Mouse (Mus musculus) stomach, embryonic 15.5 days (tissue): Measurements from ENCODE around the gene Gm10647. TPM values are rescaled to one million over a fixed set of nuclear protein-coding genes. Genes with fewer than 3 reads are reported as not detected.
"Not testable (repeated sequence)": the region's sequence is repeated elsewhere in the genome, so short reads cannot be mapped to it uniquely, and the experiment has no call there.

ENCODE experiments used
- ATAC-seq: fragments of 200-750 bp; cut with Nextera tagmentation; 2 replicates; pipeline ENCODE4 v1.8.0; 2017; ENCODE audit warnings: low read depth, moderate number of reproducible peaks, moderate TSS enrichment; ENCODE audit not compliant: insufficient read depth, low FRiP score
- H3K27ac ChIP-seq: fragments of 300-500 bp; sonication (generic); 2 replicates; pipeline ENCODE4 v1.5.1; 2015; ENCODE audit warnings: mild to moderate bottlenecking, inconsistent platforms
- H3K27me3 ChIP-seq: fragments of 300-500 bp; sonication (generic); replicated peaks from 2 replicates; pipeline ENCODE4 v1.6.1; 2015; ENCODE audit warnings: inconsistent platforms
- H3K36me3 ChIP-seq: fragments of 300-500 bp; sonication (generic); 2 replicates; pipeline ENCODE4 v1.6.1; 2015; ENCODE audit warnings: inconsistent platforms
- H3K4me1 ChIP-seq: fragments of 300-500 bp; sonication (generic); 2 replicates; pipeline ENCODE4 v1.6.1; 2015; ENCODE audit warnings: inconsistent platforms
- H3K4me2 ChIP-seq: fragments of 300-500 bp; sonication (generic); 2 replicates; pipeline ENCODE4 v1.6.1; 2015; ENCODE audit warnings: mild to moderate bottlenecking, inconsistent platforms
- H3K4me3 ChIP-seq: fragments of 300-500 bp; sonication (generic); replicated peaks from 2 replicates; pipeline ENCODE4 v1.5.1; 2015; ENCODE audit warnings: inconsistent platforms
- H3K9ac ChIP-seq: fragments of 300-500 bp; sonication (generic); 2 replicates; pipeline ENCODE4 v1.6.1; 2015; ENCODE audit warnings: inconsistent platforms
- H3K9me3 ChIP-seq: fragments of 300-500 bp; sonication (generic); 2 replicates; pipeline ENCODE4 v1.6.1; 2016; ENCODE audit warnings: inconsistent platforms
- WGBS: fragments of 180-500 bp; shearing (Covaris S2); methylation state at CpG from one replicate; pipeline ENCODE4 v1.1.7; 2015; 5-methylcytosine and 5-hydroxymethylcytosine counted together
- polyA plus RNA-seq: library from polyadenylated mRNA; unstranded; fragments of >200 nt; fragmentation: Nextera tagmentation; extraction: Ambion mirVana; gene quantifications from 2 replicates; pipeline ENCODE4 v1.2.1, GENCODE M21; 2015

The Gm10647 gene
- polyA plus RNA-seq, 1 experiment from 2014 or later, result 0.80 TPM

- WGBS, result 7% methylated on average over 30 of the region's 37 CpGs
- Histone ChIP-seq H3K4me2 (peak overlapping the region; percentile 51), H3K4me3 (peak overlapping the region; percentile 28)
- not testable (repeated sequence) for H3K4me1 ChIP-seq, H3K36me3 ChIP-seq, H3K9me3 ChIP-seq, H3K27me3 ChIP-seq, ATAC-seq, H3K27ac ChIP-seq, H3K9ac ChIP-seq
These were observed 9.1 kb downstream of the Gm10647 start for GRCm38 (mm10) chr9:66805951-66806350.

GRCm38 (mm10) chr9:66813392-66813791, 16.6 kb downstream of the Gm10647 start:
- Histone ChIP-seq H3K9ac (no peak overlapping the region), H3K4me3 (no peak overlapping the region), H3K4me2 (no peak overlapping the region), H3K9me3 (no peaks in the 10 kb centered on the region), H3K4me1 (no peaks in the 10 kb centered on the region), H3K27me3 (no peaks in the 10 kb centered on the region), H3K27ac (no peak overlapping the region), H3K36me3 (no peaks in the 10 kb centered on the region)
- 44% methylated on average over 2 of the region's 2 CpGs for WGBS
- no peak for ATAC-seq

GRCm38 (mm10) chr9:66820996-66821395, 24.2 kb downstream of the Gm10647 start:
- Histone ChIP-seq H3K4me2 (no peak overlapping the region), H3K27me3 (no peaks in the 10 kb centered on the region), H3K4me1 (no peaks in the 10 kb centered on the region), H3K27ac (no peak overlapping the region), H3K9ac (no peak overlapping the region), H3K36me3 (no peaks in the 10 kb centered on the region), H3K4me3 (no peak overlapping the region), H3K9me3 (no peaks in the 10 kb centered on the region)
- no peak for ATAC-seq
- 63% methylated on average over 5 of the region's 5 CpGs for WGBS

- H3K27ac ChIP-seq, H3K9me3 ChIP-seq, H3K27me3 ChIP-seq, H3K9ac ChIP-seq, ATAC-seq, H3K4me3 ChIP-seq, H3K4me2 ChIP-seq, H3K4me1 ChIP-seq, H3K36me3 ChIP-seq: not testable (repeated sequence)
- WGBS, result 100% methylated on average over 1 of the region's 5 CpGs
These were observed 25.4 kb downstream of the Gm10647 start for GRCm38 (mm10) chr9:66822255-66822654.

- H3K27ac ChIP-seq, result no peak overlapping the region
- no peak for ATAC-seq
- no peak overlapping the region for H3K4me2 ChIP-seq
- no peak overlapping the region for H3K4me3 ChIP-seq
- no peak overlapping the region for H3K9ac ChIP-seq
- no peaks in the 10 kb centered on the region for H3K36me3 ChIP-seq
- no peaks in the 10 kb centered on the region for H3K9me3 ChIP-seq
- 32% methylated on average over 1 of the region's 1 CpGs for WGBS
- H3K27me3 ChIP-seq, result no peaks in the 10 kb centered on the region
- H3K4me1 ChIP-seq, result no peaks in the 10 kb centered on the region
These were observed 29.2 kb downstream of the Gm10647 start for GRCm38 (mm10) chr9:66825990-66826389.

- no peak overlapping the region for H3K4me3 ChIP-seq
- H3K4me2 ChIP-seq, result no peak overlapping the region
- ATAC-seq, result no peak
- no peak overlapping the region for H3K27ac ChIP-seq
- no peak overlapping the region for H3K9ac ChIP-seq
- H3K4me1 ChIP-seq, result peaks cover 12% of the 10 kb centered on the region
- no peaks in the 10 kb centered on the region for H3K9me3 ChIP-seq
- H3K27me3 ChIP-seq, result no peaks in the 10 kb centered on the region
- 56% methylated on average over 4 of the region's 4 CpGs for WGBS
- no peaks in the 10 kb centered on the region for H3K36me3 ChIP-seq
These were observed 35.6 kb downstream of the Gm10647 start for GRCm38 (mm10) chr9:66832366-66832908.

- 26% methylated on average over 7 of the region's 7 CpGs for WGBS
- ATAC-seq, result no peak
- H3K27ac ChIP-seq, result no peak overlapping the region
- H3K9me3 ChIP-seq, result no peaks in the 10 kb centered on the region
- H3K36me3 ChIP-seq, result no peaks in the 10 kb centered on the region
- H3K4me3 ChIP-seq, result peak overlapping the region; percentile 69
- H3K9ac ChIP-seq, result no peak overlapping the region
- H3K4me1 ChIP-seq, result peaks cover 12% of the 10 kb centered on the region
- H3K27me3 ChIP-seq, result no peaks in the 10 kb centered on the region
- peak overlapping the region; percentile 100 for H3K4me2 ChIP-seq
These were observed 37.0 kb downstream of the Gm10647 start for GRCm38 (mm10) chr9:66833851-66834250.

- peaks cover 12% of the 10 kb centered on the region for H3K4me1 ChIP-seq
- no peaks in the 10 kb centered on the region for H3K9me3 ChIP-seq
- no peak within 1 kb of the TSS for H3K27ac ChIP-seq
- peak; percentile 100 for ATAC-seq
- under 1% methylated on average over 58 of the region's 58 CpGs for WGBS
- peak within 1 kb of the TSS; percentile 69 for H3K4me3 ChIP-seq
- peak within 1 kb of the TSS; percentile 35 for H3K9ac ChIP-seq
- no peaks in the 10 kb centered on the region for H3K36me3 ChIP-seq
- no peaks in the 10 kb centered on the region for H3K27me3 ChIP-seq
- peak within 1 kb of the TSS; percentile 100 for H3K4me2 ChIP-seq
These were observed 37.7 kb downstream of the Gm10647 start, which contains the start of gene Aph1c for GRCm38 (mm10) chr9:66834318-66835096. Gene Aph1c, minus strand, starts transcription at chr9:66834726.

GRCm38 (mm10) chr9:66835097-66835480, 38.2 kb downstream of the Gm10647 start:
- Histone ChIP-seq H3K4me3 (peak overlapping the region; percentile 69), H3K36me3 (no peaks in the 10 kb centered on the region), H3K4me1 (peaks cover 12% of the 10 kb centered on the region), H3K27ac (no peak overlapping the region), H3K4me2 (peak overlapping the region; percentile 100), H3K9me3 (no peaks in the 10 kb centered on the region), H3K27me3 (no peaks in the 10 kb centered on the region), H3K9ac (peak overlapping the region; percentile 23; the same call in 1 of the 2 replicates)
- peak; percentile 57; the same call in 1 of the 2 replicates for ATAC-seq
- 0% methylated on average over 24 of the region's 24 CpGs for WGBS

GRCm38 (mm10) chr9:66846822-66847221, 50.0 kb downstream of the Gm10647 start:
- ATAC-seq, result no peak
- Histone ChIP-seq H3K4me2 (no peak overlapping the region), H3K9ac (no peak overlapping the region), H3K36me3 (0 out of 2 replicates have a peak, but pooled peaks cover 9% of the 10 kb centered on the region), H3K9me3 (no peaks in the 10 kb centered on the region), H3K4me1 (0 out of 2 replicates have a peak, but pooled peaks cover 4% of the 10 kb centered on the region), H3K27me3 (no peaks in the 10 kb centered on the region), H3K4me3 (no peak overlapping the region), H3K27ac (no peak overlapping the region)
- WGBS, result 84% methylated on average over 5 of the region's 5 CpGs
